Mouse (Mus musculus): ENCODE data around the gene Nkg7.

- TF ChIP-seq CTCF (IDR thresholded peaks at IDR 0.05; ENCODE audit: extremely low read depth, insufficient read depth, insufficient read length, insufficient replicate concordance), result no peak
- TF ChIP-seq POLR2A (IDR thresholded peaks at IDR 0.05; ENCODE audit: low read depth, low read length), result no peak
Measured at GRCm38 (mm10) chr7:43448246-43448645, 11.4 kb downstream of the Nkg7 start.
